Mouse (Mus musculus): Measurements from ENCODE around the gene Fbxl3.

Fbxl3 gene

GRCm38 (mm10) chr14:103046677-103047076, 52.7 kb downstream of the Fbxl3 start, which contains the start of gene Acod1:
TSS of gene Acod1 (plus strand) at chr14:103046977.
- DNase-seq (ENCODE audit: low spot score in 2 of 2), result no peak

- peak; percentile 78 to 80 for DNase-seq (ENCODE audit: low spot score in 2 of 2)
Measured at GRCm38 (mm10) chr14:103037016-103037415, 62.4 kb downstream of the Fbxl3 start.

- peak; percentile 52 to 55 for DNase-seq (ENCODE audit: low spot score in 2 of 2)
Measured at GRCm38 (mm10) chr14:103034076-103034475, 65.3 kb downstream of the Fbxl3 start.

- DNase-seq (ENCODE audit: low spot score in 2 of 2), result peak; percentile 64 to 69
Measured at GRCm38 (mm10) chr14:103033271-103033823, 66.0 kb downstream of the Fbxl3 start.

All from spleen, postnatal 36 days (tissue).